Mouse (Mus musculus) layer of hippocampus, adult 2 months (tissue): Measurements from ENCODE around the gene Osbpl6. TPM values are rescaled to one million over a fixed set of nuclear protein-coding genes. Genes with fewer than 3 reads are reported as not detected.
A peak's percentile ranks its signal among the peaks of the same experiment; 100 is the strongest.

Source experiments
- DNase-seq, 2 experiments: peaks; one replicate each; pipeline ENCODE4 v3.0.0; 2022; ENCODE audit warnings: low spot score in 2 of 2
- H3K27ac ChIP-seq: fragments of 200-600 bp; 2 replicates; pipeline ENCODE4 v1.8.1; 2022
- H3K4me3 ChIP-seq: fragments of 200-600 bp; 2 replicates; pipeline ENCODE4 v1.8.1; 2022; ENCODE audit warnings: mild to moderate bottlenecking
- CTCF ChIP-seq: fragments of 200-600 bp; conservative IDR thresholded peaks from 2 replicates; pipeline ENCODE4 v1.8.1; 2022; ENCODE audit warnings: antibody characterized with exemption, mild to moderate bottlenecking, moderate library complexity
- total RNA-seq, 2 experiments: library from RNA; stranded (reverse); gene quantifications; 2 replicates each; pipeline ENCODE4 v1.2.3; 2021

The Osbpl6 gene
- total RNA-seq, 2 experiments from 2014 or later, result 59.0 to 63.3 TPM

DNA sequence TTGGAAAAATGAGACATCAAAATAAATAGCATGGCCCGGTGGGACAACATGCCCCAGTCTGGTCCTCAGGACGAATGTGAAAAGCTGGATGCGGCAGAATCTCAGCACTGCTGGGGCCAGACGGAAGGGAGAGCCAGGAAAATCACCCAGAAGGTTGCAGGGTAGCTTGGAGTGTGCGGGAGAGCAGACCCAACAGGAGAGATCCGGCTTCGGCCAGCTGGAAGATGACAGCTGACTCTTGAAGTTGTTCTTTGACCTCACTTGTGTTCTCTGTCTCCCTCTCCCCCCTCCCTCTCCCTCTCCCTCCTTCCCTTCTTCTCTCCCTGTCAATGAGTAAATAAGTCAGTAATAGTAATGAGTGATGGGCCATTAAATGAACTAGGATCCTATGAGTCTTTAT, 27.9 kb downstream of the Osbpl6 start:
- Histone ChIP-seq H3K4me3 (no peak overlapping the region), H3K27ac (no peak overlapping the region)
- no peak for TF ChIP-seq CTCF
- no peak for DNase-seq

DNA sequence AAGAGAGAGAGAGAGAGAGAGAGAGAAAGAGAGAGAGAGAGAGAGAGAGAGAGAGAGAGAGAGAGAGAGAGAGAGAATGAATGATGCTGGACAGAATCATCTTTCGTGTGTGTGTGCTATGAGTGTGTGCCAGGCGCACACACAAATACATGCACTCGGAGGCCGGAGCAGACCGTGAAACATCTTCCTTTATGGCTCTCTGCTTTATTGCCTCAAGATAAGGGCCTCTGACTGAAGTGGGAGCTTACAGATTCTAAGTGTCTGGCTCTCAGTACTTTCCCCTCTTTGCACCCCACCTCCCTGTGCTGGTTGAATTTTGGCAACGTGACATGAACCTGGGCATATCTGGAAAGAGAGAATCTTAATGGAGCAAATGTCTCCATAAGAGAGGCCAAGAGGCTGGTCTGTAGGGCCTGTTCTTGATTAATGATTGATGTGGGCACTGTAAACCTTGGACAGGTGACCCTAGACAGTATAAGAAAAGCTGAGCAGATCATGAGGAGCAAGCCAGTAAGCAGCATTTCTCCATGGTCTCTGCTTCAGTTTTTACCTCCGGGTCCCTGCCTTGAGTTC, 29.4 kb downstream of the Osbpl6 start:
- TF ChIP-seq CTCF, result no peak
- no peak overlapping the region for H3K4me3 ChIP-seq
- DNase-seq, result no peak
- no peak overlapping the region for H3K27ac ChIP-seq

DNA sequence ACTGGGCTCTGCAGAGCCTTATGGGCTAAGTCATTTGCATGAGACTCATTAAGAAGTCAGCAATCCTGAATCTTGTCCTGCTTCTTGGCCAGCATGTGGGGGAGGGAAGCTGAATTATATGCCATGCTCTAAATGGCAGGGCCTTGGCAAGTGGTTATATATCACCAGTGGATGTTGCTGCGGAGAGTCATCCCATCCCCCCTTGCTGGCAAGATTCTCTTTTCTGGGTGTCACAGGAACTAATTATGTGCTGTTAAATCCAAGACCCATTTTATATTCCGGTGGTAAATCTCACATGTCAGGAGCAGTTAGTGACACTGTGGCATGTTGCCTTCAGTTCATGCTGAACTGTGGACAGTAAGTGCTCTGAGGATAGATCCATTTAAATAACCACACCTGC, 31.1 kb downstream of the Osbpl6 start:
- no peak overlapping the region for H3K4me3 ChIP-seq
- no peak overlapping the region for H3K27ac ChIP-seq
- TF ChIP-seq CTCF, result no peak
- DNase-seq, result no peak

DNA sequence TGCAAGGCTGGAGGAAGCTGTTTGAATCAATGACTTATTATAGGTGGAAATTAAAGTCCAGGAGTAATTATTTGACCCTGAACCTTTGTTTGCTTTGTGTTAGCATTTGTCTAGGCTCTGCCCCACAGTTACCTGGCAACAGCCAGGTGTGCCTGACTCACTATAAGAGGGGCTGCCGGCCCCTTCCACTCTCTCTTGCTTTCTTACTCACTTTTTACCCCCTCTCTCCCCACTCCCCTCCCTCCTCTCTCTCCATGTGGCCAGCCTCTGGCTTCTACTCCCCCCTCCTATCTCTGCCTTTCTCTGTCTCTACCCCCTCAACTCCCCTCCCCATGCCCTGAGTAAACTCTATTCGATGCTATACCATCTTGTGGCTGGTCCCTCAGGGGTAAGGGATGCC, 33.2 kb downstream of the Osbpl6 start:
- TF ChIP-seq CTCF, result no peak
- no peak for DNase-seq
- H3K4me3 ChIP-seq, result no peak overlapping the region
- H3K27ac ChIP-seq, result no peak overlapping the region

DNA sequence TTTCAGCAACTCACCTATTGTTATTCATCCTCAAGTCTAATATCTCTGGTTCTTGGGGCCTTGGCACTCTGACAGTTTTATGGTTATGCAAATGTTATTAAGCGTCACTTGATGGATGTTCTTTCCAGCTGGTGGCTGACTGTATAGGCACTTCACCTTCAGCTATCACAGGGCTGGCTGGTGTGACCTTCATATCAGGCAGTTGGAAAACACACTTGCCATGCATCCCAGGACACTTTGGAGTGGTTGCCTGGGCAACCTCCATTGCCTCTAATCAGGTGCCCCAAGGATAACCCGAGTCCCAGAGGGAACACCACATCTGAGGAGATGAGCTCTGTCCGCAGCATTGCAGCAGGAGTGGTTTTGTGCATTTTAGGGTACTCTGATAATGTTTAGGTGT, 35.8 kb downstream of the Osbpl6 start:
- TF ChIP-seq CTCF, result no peak

DNA sequence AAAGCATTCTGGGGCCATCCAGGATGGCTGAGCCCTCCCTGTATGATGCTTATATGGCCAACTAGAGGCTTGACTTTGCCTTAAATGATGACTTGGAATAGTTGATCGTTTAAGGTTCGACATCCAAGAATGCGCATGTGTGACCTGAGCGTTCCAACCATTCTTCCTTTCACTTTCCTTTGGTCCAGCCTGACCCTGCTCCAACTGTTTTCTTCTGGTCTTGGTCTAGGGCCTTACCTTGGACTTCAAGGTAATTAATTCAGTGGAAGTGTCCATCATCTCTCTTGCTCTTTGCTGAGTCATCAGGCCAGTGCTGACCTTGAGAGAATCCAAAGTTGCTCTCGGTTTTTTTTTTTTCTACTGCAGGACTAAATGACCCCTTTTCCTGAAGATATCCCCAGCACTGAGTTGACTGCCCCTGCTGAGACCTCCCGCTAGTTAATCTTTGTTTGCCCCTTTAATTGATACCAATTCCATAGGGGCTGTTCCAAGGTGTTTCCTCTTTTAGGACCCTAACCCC, 43.6 kb downstream of the Osbpl6 start:
- Histone ChIP-seq H3K4me3 (no peak overlapping the region), H3K27ac (no peak overlapping the region)
- no peak for TF ChIP-seq CTCF
- DNase-seq, result no peak

More for the DNA sequence above, 35.8 kb downstream of the Osbpl6 start:
- Histone ChIP-seq H3K27ac (no peak overlapping the region), H3K4me3 (no peak overlapping the region)
- DNase-seq, result no peak

DNA sequence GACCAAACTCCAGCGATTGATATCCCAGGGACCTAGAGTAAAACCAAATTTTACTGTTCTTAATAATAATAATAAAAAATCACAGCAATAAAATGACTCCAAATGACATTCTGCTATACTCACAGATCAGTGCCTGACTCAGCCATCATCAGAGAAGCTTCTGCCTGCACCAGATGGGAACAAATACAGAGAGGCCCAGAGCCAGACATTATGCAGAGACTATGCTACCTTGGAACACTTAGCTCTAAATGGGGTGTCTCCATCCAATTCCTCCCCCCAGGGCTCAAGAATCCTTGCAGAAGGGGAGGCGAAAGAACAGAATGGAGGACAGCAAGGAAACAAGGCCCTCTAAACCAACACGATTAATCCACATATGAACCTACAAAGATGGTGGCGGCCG, 60.4 kb downstream of the Osbpl6 start:
- Histone ChIP-seq H3K4me3 (no peak overlapping the region), H3K27ac (peak overlapping the region; percentile 55; the same call in 1 of the 2 replicates)
- DNase-seq, result peak in 1 of 2 experiments; percentile 66
- TF ChIP-seq CTCF, result no peak

DNA sequence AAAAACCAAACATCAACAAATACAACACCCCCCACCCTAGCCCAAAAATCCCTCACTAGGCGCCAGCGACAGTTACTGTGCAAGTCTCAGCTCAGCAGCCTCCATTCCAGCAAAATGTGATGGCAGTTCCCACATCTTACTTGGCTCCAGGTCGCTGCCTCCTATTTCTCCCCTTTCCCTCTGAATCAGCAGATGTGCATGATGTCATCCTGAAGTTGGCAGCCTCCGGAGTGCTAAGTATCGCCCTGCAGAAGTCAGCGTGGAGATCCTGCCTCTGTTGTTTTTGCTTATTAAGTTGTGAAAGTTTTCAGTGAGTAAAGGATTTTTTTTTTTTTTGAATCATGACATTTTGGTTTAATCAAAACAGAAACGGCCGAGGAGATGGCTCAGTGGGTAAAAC, 61.9 kb downstream of the Osbpl6 start:
- no peak overlapping the region for H3K4me3 ChIP-seq
- no peak overlapping the region for H3K27ac ChIP-seq
- TF ChIP-seq CTCF, result no peak
- DNase-seq, result peak; percentile 32 to 46

DNA sequence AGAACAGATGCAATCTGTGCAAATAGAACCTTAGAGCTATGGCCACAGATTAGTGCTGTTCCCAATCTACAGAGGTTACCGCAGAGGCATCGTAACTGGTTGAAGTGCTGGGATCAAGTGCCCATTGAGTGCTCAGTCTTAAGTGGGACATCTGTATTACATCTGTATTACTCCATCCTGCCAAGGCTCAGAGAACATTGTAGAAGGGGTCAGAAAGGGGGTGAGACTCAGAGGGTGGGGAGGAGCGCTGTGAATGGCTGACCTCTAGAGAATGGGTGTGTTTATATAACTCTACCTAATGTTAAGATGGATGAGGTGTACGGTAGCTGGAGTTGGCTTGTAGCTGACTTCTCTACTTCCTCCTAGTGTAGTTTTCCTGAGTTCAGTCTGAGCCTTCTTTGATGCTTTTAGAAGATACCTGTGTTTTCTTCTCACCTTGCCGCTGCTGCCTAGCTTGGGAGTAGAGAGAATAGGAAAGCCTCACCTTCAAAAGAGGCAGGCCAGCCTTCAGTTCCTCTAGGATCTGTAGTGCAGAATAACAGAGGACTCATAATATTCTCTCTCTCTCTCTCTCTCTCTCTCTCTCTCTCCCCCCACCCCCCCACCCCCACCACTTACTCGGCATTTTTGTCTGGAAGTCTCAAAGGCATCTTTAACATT, 62.9 kb downstream of the Osbpl6 start:
- DNase-seq, result no peak
- TF ChIP-seq CTCF, result no peak
- no peak overlapping the region for H3K27ac ChIP-seq
- no peak overlapping the region for H3K4me3 ChIP-seq

DNA sequence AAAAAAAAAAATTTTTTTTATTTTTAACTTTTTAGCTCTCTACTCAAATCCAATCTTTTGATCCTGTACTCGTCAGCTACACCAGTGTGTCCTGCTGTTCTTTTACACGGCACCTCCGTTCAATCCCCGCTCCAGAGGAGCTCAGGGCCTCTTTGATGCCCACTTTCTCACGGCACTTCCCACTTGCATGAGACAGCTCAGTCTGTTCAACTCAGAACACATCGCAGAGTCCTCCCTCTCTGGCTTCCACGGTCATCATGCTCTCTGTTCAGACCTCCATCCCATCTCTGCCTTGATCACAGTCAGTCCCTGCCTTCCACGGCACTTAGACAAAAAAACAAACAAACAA, 63.4 kb downstream of the Osbpl6 start:
- no peak overlapping the region for H3K4me3 ChIP-seq
- TF ChIP-seq CTCF, result no peak
- no peak for DNase-seq
- no peak overlapping the region; the same call in 1 of the 2 replicates for H3K27ac ChIP-seq

DNA sequence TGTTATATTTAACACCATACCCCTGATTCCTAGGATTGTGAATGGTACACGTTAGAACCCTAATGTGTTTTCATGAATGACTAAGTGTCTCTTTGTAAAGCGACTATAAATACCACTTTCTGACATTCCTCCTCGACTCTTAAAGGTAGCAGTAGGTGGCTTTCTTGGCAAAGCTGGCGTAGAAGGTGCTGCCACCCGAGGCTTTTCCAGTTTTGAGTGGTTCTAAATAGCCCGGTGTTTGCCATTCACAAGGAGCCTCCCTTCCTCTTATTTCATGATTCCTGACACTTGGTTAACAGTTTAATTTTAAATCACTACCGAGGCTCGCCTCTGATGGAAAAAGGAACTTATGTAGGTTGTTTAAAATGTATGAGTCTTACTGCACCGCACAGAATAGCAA, 64.1 kb downstream of the Osbpl6 start:
- no peak for DNase-seq
- Histone ChIP-seq H3K27ac (peak overlapping the region; percentile 8; the same call in 1 of the 2 replicates), H3K4me3 (no peak overlapping the region)
- TF ChIP-seq CTCF, result no peak

DNA sequence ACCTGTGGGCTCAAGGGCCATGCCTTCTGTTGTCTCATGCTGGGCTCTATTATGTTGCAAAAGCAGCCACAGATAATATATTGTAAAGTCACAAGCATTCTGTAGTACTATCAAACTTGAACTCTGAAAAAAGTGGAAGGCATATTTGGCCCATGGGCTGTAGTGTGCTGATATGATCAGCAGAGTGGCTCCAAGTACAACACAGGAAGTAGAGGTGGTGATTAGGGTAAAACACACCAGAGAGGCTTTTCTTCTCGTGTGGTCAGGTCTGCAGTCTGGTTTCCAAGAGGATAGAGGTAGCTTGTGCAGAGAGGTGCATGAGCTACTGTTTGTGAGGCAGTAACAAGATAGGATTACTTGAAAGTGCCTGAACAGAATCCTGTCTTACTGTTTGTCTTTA, 69.5 kb downstream of the Osbpl6 start:
- no peak for TF ChIP-seq CTCF
- DNase-seq, result no peak
- no peak overlapping the region for H3K4me3 ChIP-seq
- H3K27ac ChIP-seq, result no peak overlapping the region

DNA sequence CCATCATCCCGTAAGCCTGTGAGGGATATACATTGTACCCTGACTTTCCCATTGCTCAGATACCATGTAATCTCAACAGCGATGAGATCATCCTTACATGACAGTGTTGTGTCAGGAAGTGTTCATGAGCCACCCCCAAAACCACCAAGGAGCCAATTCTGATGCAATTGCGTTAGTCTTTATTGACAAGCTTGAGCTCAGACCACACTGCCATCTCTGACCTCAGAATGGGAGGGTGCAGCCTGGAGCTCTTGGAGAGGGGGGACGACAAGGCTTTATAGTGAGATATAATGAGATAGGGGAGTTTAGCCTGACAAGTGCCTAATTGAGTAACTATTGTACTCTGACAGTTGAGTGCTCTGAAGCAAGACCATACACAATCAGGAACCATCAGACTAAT, 82.5 kb downstream of the Osbpl6 start:
- H3K4me3 ChIP-seq, result no peak overlapping the region
- no peak for DNase-seq
- H3K27ac ChIP-seq, result no peak overlapping the region
- TF ChIP-seq CTCF, result no peak

DNA sequence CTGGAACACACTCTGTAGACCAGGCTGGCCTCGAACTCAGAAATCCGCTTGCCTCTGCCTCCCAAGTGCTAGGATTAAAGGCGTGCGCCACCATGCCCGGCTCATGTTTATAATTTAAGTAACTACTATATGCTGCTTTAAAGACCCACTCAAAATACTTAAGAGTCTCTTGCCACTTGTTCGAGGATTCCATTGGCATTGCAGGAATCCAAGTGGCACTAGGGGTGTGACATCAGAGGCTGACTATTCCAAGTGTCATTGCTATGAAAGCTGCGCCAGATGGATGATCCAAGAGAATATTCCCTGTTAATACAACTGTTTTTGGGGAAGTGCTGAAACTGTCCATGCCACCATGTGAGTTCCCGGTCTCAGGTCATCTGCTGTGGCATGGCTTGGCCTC, 83.9 kb downstream of the Osbpl6 start:
- TF ChIP-seq CTCF, result no peak
- no peak overlapping the region for H3K4me3 ChIP-seq
- no peak for DNase-seq
- H3K27ac ChIP-seq, result no peak overlapping the region
